Mouse (Mus musculus) left cerebral cortex, postnatal 14 days (tissue): ENCODE measurements around the gene Ctbp2. TPM values are rescaled to one million over a fixed set of nuclear protein-coding genes. Genes with fewer than 3 reads are reported as not detected.

Source experiments
- DNase-seq, 2 experiments: peaks; one replicate each; pipeline ENCODE4 v3.0.0; 2021 to 2022; ENCODE audit warnings: low spot score in 2 of 2, mixed read lengths in 1 of 2
- intact Hi-C: fragments of 180-260 bp; cut with DNase I; formaldehyde crosslinking; loops from one replicate; pipeline ENCODE4 v1.15.1; 2025
- total RNA-seq, 2 experiments: library from RNA; stranded (reverse); gene quantifications; 2 replicates each; pipeline ENCODE4 v1.2.3; 2021

Ctbp2 gene
- total RNA-seq, 2 experiments from 2014 or later = 26.0 to 26.2 TPM

DNA sequence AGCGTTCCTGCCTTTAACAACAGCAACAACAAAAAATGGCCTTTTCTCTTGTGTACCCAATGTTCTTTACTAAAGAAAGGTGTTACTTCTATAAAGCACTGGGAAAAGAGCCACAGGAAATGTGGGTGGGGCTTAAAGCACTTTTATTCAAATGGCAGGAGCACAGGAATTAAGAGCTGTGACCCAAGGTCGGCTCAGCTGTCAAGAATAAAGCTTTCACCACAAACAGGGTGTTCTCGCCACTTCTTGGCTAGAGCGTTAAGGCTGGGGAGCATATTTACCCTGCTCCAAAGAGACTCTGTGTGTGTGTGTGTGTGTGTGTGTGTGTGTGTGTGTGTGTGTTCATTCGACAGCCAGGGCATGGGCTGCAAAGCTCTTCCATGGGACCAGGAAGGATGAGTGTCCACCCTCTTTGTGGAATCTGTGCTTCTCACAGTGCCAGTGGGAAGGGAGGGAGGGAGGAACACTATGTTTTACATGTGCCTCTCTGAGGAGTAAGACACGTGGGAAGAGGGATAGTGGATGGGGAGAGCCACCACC, 104.6 kb downstream of the Ctbp2 start:
- intact Hi-C loops = no loop called here
- no peak for DNase-seq

DNA sequence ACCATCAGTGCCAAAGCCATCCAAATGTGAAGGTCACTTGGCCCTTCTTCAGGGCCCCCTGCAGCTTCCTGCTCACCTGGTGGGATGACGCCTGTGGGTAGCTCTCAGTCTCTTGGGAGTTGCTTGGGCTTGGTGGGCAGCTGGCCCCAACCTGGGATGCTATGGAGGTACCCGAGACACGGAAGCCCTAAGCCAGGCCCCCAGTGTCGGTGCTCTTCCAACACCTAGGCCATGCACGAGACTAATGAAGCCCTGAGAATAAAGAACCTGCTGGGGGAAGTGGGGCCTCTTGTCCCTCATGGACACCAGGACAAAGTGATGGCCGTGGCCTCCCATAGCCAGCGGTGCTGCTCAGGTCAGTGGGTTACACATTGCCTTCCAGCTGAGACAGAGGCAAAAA, 105.2 kb downstream of the Ctbp2 start:
- intact Hi-C loops = no loop called here
- no peak for DNase-seq

DNA sequence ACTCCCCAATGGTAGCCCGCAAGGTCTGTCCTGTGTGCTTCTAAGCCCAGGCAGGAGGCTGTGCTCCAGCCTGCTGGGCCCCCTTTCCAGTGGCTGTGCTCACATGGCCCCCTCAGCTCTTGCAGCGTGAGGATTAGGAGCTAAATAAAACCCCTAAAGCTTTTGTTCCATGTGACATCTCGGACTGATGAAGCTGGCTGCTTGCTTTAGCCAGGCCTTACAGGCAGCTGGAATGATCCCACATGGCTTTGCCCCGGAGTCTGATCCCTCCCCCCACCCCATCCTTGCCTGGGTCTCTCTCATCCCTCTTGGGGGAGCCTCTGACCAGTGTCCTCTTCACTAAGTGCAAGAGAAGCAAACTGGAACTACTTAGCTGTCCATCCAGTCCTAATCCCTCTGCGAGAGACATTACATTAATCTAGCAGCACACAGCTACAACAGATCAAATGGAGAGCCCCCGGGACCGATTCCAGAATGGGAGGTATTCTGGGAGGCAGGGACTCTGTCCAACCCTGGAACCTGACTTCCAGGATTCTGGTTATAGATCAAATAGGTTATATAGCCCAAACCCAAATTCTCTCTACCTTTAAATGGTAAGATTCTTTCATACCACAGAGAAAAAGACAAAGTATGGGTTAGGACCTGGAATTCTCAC, 108.6 kb downstream of the Ctbp2 start:
- no peak for DNase-seq
- intact Hi-C loops = no loop called here

DNA sequence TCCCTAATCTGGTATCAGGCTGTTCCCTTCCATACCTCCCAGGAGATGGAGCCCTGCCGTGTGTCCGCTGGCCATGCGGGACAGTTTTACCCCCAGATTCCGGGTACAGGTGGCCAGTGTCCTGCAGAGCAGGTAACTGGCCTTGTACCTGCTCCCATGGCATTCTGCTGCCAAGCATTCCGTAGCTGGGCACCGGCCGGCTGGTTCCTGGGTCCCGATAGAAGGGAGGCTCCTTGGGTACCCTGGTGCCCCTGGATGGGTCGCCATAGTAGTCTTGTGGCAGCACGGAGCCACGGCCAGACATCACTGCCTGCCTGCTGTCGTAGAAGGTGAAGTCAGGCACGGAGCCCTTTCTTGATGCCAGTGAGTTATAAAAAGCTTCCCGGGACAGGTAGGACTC, 109.5 kb downstream of the Ctbp2 start:
- no peak for DNase-seq
- intact Hi-C loops = no loop called here

DNA sequence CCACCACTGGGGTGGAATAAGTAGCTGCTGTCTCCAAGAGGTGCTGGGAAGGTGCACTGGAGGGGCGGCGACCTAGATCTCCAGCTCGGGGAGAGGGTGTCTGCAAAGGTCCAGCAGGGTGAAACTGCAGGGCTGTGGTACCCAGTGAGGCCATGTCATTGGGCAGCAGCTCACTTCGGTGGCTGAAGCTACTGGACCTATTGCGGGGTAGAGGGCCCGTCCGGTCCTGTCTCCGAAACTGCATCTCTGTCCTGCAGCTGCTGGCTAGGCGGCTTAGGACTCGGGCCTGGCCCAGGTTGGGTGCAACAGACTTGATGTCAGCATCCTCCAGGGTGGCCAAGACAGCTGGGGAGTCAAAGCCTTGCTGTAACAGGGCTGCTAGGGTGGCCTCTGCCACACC, 110.2 kb downstream of the Ctbp2 start:
- DNase-seq = no peak
- intact Hi-C loops = no loop called here

DNA sequence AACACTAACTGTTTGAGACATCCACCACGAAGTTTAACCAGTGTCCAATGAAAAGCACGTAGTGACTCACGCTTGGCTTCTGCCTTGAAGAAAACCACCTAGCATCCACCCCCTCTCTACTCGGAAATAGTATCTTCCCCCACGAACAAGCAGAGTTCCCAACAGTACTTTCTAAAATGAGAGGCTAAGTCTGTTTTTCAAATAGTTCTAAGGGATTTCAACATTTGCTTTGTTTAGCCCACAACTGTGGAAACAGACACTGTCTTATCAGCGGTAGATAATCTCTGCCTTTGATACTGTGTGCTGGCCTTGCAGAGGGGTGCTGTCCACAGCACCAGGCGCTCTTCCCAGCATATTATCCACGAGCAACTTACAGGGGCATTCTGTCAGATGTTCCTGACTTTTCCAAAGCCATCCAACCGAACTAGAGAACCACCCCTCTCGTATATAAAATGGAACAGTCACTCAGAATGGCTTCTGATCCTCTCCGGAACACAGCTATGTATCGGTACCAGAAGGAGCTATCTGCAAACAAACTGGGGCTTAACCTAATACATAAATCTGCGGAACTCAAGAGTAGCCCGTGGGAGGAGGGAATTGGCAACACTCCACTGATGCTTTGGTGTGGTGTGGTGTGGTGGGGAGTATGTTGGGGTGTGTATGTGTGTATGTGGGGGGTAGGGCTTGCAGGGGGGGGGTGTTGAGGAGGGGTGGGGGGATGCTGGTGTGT, 111.4 kb downstream of the Ctbp2 start:
- peak; percentile 47 to 78 for DNase-seq
- intact Hi-C loops = no loop called here

DNA sequence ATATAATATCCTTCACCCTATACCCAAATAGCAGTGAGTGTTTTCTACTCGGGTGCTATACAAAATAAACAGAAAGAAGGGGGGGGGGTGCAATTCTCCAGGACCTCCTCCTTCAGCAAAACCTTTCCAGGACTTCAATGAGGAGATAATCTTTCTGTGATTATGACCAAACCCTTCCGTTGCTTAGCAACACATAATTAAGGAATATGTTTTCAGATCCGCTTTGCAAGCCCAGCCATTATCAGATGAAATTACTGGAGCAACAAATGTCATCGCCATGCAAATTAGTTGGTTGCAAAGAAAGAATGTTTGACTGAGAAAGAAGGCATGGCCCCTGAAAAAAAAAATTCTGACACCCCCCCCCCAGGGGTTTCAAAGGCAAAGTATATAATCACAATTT, 112.5 kb downstream of the Ctbp2 start:
- DNase-seq = no peak
- intact Hi-C loops = no loop called here

DNA sequence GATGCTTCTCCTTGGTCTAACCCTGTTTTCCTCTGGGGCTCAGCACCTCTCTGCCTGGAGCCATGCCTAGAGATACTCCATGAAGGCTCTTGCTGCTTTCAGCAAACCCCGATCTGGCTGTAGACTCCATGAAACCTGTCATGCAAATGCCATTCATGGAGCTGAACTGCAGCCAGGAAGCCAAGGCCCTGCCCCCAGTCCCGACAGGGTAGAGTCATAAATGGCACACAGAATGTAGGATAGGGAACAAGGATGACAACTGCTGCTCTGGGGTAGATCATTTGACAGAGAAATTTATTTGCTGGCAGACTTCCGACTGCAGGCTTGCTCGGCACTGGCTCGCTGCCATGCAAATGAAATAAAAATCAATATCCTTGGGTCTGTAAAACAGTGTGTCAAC, 113.0 kb downstream of the Ctbp2 start:
- peak in 1 of 2 experiments; percentile 51 for DNase-seq
- intact Hi-C loops = no loop called here

DNA sequence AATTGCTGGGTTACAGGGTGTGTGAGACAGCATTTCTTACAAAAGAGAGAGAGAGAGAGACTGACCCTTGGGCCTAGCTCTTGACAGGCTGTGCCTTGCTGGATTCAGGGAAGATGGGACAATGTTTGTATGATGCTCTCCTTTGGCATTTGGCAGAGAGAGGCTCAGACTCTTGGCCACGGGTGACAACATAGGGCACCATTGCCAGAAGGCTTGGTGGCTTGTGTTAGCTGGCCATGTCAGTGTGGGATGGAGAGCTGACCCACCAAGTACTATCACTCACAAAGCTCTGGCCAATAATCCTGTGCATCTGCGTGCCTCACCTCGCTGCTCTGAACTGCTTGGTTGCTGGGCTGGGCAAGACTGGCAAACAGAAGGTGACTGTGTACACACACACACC, 113.7 kb downstream of the Ctbp2 start:
- intact Hi-C loops = no loop called here
- no peak for DNase-seq

DNA sequence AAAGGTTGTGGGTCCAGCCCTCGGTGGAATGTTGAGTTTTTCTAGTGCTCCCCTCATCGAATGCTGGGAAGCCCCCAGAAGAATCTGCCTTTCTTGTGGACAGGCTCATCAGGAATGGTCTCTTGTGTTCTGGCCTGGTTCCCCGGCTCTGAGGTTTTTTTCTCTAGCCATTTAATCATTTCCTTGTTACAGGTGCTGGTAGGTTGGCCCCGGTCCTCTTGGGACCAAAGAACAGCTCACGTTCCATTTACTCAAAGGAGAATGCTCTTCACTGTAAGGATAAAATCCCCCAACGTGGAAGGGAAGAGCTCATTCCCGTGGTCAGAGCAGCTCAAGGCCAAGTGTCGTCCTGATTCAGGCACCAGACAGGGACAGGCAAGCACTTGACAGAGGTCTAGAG, 114.5 kb downstream of the Ctbp2 start:
- no peak for DNase-seq
- intact Hi-C loops = no loop called here

DNA sequence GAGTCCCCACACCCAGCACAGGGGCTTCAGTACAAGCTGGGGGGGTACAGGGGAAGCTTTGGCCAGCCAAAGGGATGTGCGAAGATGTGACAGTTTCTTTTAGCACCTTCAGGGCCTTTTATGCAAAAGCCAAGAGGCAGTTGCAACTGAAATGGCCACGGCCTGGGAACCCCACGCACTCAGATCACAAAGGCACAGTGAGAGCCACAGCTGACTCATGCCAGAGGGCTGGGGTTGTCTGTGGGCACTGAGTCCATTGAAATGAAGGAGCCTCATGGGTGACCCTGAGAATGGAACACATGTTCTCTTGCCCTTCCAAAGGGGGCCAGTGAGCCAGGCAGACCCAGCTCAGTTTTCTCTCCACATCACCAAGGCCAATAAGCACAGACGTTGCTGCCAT, 115.5 kb downstream of the Ctbp2 start:
- no peak for DNase-seq
- intact Hi-C loops = no loop called here

DNA sequence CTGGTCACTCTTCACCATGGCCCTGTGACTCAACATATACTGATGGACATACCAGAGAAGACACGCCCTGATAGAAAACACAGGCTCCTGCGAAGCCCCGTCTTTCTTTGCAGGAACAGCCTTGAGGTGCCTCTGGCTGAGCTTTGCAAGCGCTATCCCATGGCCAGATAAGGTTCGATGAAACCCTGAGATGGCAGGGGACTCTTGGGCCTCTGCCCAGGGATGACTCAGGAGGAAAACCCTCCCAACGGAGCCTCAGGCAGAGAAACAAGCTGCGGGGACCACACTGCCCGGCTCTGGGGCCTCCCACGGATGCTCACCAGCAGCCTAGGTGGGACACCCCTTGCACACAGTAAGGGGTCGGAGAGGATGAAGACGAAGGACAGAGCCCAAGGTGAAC, 116.8 kb downstream of the Ctbp2 start:
- no peak for DNase-seq
- intact Hi-C loops = no loop called here

DNA sequence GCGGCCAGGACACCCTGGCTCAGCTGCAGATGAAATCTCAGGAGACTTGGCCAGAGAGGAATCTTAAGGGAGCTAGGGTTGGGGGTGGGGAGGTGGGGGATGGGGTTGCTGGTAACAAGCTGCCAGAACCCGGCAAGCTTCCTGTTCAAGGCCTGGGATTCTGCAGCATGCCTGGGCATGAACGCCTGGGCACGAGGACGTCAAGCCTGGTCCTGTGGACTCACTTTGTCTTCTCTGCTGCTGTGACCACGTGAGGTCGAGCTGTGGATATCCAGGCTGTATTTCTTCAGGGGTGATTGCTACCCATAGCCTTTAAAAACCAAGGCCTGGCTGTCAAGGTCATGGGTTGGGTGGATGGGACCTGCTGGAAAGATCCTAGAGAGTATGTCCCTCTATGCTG, 118.4 kb downstream of the Ctbp2 start:
- no peak for DNase-seq
- intact Hi-C loops = no loop called here

DNA sequence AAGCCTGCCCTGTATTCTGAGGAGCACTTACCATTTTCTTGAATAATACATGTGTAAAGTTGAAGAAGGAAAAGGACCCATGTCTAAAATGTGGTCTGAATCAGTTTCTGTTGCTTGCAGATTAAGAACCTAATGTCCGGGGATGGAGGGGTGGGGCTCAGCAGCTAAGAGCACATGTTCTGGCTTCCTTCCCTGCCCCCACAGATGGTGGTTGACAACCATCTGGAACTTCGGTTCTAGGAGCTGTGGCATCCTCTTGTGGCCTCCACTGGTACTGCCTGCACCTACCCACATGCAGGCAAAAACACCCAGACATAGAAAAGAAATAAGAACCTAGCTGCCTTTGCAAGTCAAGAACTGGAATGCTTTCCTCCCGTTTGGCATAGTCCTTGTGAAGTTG, 120.7 kb downstream of the Ctbp2 start:
- intact Hi-C loops = no loop called here
- DNase-seq = peak; percentile 89 to 95

DNA sequence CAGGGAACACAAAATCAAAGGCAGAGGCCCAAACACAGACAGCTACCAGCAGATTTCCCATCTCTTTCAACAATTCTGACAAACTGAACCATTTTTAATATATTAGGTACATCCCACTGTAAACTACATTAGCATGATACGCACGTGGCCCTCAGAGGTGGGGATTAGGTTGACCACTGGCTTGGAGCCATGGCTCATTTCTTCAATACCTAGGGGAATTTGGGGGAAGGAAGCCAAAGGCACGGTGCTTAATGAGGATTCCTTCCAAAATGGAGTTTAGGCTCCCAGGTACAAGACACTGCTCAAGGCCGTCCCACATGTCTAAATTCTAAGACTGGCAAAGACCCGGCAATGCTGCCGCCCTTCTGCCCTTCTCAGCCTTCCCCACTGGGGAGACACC, 121.9 kb downstream of the Ctbp2 start:
- no peak for DNase-seq
- intact Hi-C loops = no loop called here

DNA sequence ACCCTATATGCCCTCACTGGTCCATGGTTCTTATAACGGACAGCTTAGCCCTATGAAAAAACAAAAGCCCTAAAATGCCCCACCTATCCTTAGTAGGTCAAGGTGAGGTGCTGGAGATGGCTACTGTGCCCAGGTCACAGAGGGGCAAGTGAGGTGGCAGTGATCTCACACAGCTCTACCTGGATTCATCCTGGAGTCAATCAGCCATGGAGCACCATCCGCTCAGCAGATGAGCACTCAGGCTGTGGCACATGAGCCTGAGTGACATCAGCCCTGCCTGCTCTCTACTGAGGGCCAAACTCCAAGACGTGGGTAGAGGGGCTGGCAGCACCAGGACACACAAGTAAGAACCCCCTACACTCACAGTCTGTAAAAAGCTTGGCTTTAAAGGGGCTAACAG, 122.8 kb downstream of the Ctbp2 start:
- intact Hi-C loops = no loop called here
- DNase-seq = no peak

DNA sequence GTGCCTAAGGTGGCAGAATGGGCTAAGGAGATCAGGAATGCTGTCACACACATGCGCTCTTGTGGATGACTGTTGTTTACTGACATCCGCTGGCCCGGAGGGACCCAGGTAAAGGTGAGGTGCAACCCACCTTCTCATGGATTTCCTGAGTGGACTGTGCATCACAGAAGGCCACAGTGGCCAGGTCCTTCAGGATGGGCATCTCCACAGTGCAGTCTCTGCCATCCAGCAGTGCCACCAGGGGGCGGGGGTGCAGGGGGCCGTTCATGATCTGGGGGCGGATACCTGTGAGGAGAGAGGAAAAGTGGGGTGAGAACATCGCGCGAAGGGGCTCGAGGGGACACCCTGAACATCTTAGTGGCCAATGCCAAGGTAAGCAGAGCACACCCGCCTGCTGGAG, 125.1 kb downstream of the Ctbp2 start:
- no peak for DNase-seq
- intact Hi-C loops = loop anchor here (5.0 kb wide), 1 partner anchor 342 kb away; no protein-coding TSS in a partner anchor

DNA sequence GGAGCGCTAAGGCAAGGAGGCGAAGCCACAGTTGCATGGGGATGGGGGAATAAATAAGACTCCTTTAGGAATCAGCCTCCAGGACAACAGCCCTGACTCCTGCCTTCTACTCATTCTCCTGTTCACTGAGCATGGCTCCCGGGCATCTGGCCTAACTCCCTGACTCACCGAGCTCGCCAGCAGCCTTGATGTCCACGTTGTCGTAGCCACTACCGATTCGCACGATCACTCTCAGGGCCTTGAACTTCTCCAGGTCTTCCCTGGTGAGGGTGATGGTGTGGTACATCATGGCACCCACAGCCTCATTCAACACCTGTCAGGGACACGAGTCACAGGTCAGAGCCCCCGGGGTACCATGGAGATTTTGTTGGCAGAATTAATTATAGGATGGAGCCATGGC, 125.5 kb downstream of the Ctbp2 start:
- intact Hi-C loops = loop anchor here (5.0 kb wide), 1 partner anchor 341 kb away; no protein-coding TSS in a partner anchor
- DNase-seq = no peak

DNA sequence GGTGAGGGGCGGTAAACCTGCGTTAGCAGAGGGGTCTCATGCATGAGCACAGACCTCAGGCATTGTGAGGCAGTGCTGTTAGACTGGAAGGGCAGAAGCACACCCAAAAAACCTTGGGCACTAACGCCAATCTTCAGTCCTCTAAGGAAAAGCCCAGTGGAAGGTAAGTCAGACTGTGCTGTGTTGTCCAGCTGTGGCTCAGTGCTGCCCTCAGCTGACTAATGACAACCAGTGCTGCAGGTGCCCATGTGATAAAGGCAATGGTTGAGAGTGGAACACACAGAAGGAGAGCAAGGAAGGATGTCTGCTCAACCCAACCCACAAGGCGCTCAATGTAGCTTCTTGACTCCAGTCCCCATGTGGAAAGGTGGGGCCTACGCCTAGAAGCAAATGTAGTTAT, 127.8 kb downstream of the Ctbp2 start:
- DNase-seq = peak in 1 of 2 experiments; percentile 33
- intact Hi-C loops = loop anchor here (5.0 kb wide), 1 partner anchor 339 kb away; no protein-coding TSS in a partner anchor

DNA sequence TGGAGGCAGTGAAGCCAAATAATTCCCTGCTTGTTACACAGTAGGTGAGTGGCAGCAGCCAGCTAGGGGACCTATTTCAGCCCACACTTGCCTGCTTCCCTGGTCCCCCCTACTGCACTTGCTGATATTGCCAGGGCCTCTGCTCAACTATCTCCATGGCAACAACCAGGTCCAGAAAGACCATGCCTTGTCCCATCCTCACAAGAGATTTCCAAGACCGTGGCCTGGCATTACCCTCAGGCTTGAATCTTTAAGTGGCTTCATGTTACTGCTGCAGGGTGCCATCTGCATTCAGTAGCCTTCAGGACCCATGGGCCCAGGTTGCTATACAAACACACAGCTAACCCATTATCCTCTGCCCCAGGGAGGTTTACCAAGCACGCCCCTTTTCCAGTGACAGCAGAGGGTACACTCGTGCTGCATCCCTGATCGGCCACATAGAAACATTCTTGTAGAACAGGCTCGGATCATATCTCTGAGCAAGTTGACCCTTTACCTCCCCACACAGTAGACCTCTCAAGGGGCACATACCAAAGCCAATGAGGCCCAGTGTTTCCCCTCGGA, 129.4 kb downstream of the Ctbp2 start:
- DNase-seq = peak in 1 of 2 experiments; percentile 2
- intact Hi-C loops = loop anchor here (5.0 kb wide), 1 partner anchor 337 kb away; no protein-coding TSS in a partner anchor

DNA sequence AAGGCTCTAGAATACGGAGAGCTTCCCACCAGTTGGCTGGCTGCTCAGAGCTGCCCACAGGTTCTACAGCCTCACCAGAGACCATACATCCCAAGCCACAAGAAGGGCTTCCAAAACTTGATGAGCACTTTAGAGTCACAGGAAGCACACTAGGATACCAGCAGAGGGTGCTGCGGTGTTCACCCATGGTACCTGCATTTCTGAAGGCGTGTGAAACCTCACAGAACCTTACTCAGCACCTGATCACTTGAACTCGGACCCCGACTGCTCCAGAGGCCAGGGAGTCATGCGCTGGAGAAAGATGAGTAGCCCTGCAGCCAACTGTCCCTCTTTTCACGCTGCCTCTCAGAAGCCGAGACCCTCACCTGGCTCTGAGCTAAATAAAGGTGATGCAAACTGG, 130.0 kb downstream of the Ctbp2 start:
- peak in 1 of 2 experiments; percentile 4 for DNase-seq
- intact Hi-C loops = no loop called here
